Mouse (Mus musculus) heart, adult 2 months (tissue): ENCODE measurements around the gene Pigg.

Source experiments
- CTCF ChIP-seq: fragments of 200-600 bp; IDR thresholded peaks from 2 replicates; pipeline ENCODE4 v1.8.1; 2022; ENCODE audit warnings: antibody characterized with exemption, mild to moderate bottlenecking, moderate library complexity
- EP300 ChIP-seq: fragments of 200-500 bp; IDR thresholded peaks from 2 replicates; pipeline ENCODE4 v1.6.1; 2011; ENCODE audit warnings: low read depth, low read length, control low read depth; ENCODE audit not compliant: insufficient read depth
- POLR2A ChIP-seq: fragments of 200-500 bp; IDR thresholded peaks from 2 replicates; pipeline ENCODE4 v1.6.1; 2011; ENCODE audit warnings: mild to moderate bottlenecking, low read depth, low read length, control low read depth; ENCODE audit not compliant: insufficient read depth

GRCm38 (mm10) chr5:108345313-108346071, 33.1 kb downstream of the Pigg start:
- no peak for TF ChIP-seq CTCF
- TF ChIP-seq POLR2A, result no peak
- no peak for TF ChIP-seq EP300
